Mouse (Mus musculus): Measurements from ENCODE around the gene Pitx3. TPM values are rescaled to one million over a fixed set of nuclear protein-coding genes. Genes with fewer than 3 reads are reported as not detected.

Gene Pitx3
- polyA plus RNA-seq, 1 experiment, result 0.84 TPM

DNA sequence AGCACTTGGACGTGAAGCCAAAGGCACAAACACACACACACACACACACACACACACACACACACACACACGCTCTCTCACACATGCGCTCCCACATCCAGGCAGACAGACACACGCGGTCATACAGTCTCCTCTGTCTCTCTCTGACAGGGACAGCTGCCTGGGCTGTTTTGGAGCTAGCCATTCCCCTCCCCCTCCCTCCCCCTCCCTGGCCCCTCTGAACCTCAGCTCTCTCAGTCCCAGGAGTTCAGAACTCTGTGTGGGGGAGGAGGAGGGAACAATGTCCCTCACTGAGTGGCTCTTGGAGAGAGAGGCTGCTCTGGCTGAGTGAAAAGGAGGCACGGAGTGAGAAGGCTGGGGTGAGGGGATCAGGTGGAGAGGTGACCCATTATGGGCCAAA lies 7.0 kb downstream of the Pitx3 start:
- H3K27ac ChIP-seq (ENCODE audit: control insufficient read depth, insufficient read depth, low read depth, low read length), result no peak overlapping the region
- H3K27me3 ChIP-seq (ENCODE audit: control insufficient read depth, insufficient read depth, low read length), result no peaks in the 10 kb centered on the region
- peaks cover 13% of the 10 kb centered on the region for H3K4me1 ChIP-seq (ENCODE audit: control insufficient read depth, insufficient read depth, low read length)
- no peak overlapping the region for H3K4me3 ChIP-seq (ENCODE audit: control insufficient read depth, low read depth, low read length)
- no peaks in the 10 kb centered on the region for H3K36me3 ChIP-seq (ENCODE audit: control insufficient read depth, insufficient read depth, low read length)
- TF ChIP-seq CTCF (IDR thresholded peaks at IDR 0.05; ENCODE audit: control insufficient read depth, insufficient read depth, insufficient replicate concordance, low read depth, low read length) (no peak), POLR2A (IDR thresholded peaks at IDR 0.05; ENCODE audit: control insufficient read depth, low read depth, low read length) (no peak)

DNA sequence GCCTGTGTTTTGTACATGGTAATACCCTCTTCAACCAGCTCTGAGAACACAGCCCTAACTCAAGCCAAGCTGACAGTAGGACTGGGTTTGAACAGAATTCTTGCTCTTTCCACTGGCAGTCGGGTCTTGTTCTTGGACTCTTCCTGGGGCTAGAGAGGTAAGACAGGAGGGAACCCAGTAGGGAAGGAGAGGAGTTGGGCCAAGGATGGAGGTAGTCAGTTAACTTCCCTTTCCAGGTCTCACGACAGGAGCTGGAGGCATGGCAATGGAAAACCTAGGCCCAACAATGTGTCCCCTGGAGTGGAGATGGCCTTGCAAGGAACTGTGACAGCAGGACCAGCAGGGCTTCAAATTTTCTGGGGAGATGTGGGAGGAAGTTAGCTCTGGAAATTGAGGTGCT lies 7.8 kb downstream of the Pitx3 start:
- Histone ChIP-seq H3K4me3 (ENCODE audit: control insufficient read depth, low read depth, low read length) (no peak overlapping the region), H3K36me3 (ENCODE audit: control insufficient read depth, insufficient read depth, low read length) (no peaks in the 10 kb centered on the region), H3K4me1 (ENCODE audit: control insufficient read depth, insufficient read depth, low read length) (peaks cover 19% of the 10 kb centered on the region), H3K27ac (ENCODE audit: control insufficient read depth, insufficient read depth, low read depth, low read length) (no peak overlapping the region), H3K27me3 (ENCODE audit: control insufficient read depth, insufficient read depth, low read length) (no peaks in the 10 kb centered on the region; the same call in 1 of the 2 replicates)
- TF ChIP-seq POLR2A (IDR thresholded peaks at IDR 0.05; ENCODE audit: control insufficient read depth, low read depth, low read length) (no peak), CTCF (IDR thresholded peaks at IDR 0.05; ENCODE audit: control insufficient read depth, insufficient read depth, insufficient replicate concordance, low read depth, low read length) (no peak)

- peaks cover 19% of the 10 kb centered on the region for H3K4me1 ChIP-seq (ENCODE audit: control insufficient read depth, insufficient read depth, low read length)
- no peaks in the 10 kb centered on the region; the same call in none of the 2 replicates for H3K27me3 ChIP-seq (ENCODE audit: control insufficient read depth, insufficient read depth, low read length)
- no peaks in the 10 kb centered on the region for H3K36me3 ChIP-seq (ENCODE audit: control insufficient read depth, insufficient read depth, low read length)
- peak overlapping the region; percentile 45 for H3K4me3 ChIP-seq (ENCODE audit: control insufficient read depth, low read depth, low read length)
- no peak for TF ChIP-seq POLR2A (IDR thresholded peaks at IDR 0.05; ENCODE audit: control insufficient read depth, low read depth, low read length)
- peak; percentile 83 for TF ChIP-seq CTCF (IDR thresholded peaks at IDR 0.05; ENCODE audit: control insufficient read depth, insufficient read depth, insufficient replicate concordance, low read depth, low read length)
- no peak overlapping the region for H3K27ac ChIP-seq (ENCODE audit: control insufficient read depth, insufficient read depth, low read depth, low read length)
Observed at GRCm38 (mm10) chr19:46136639-46137580, 11.2 kb downstream of the Pitx3 start.

- no peaks in the 10 kb centered on the region; the same call in none of the 2 replicates for H3K27me3 ChIP-seq (ENCODE audit: control insufficient read depth, insufficient read depth, low read length)
Observed at GRCm38 (mm10) chr19:46135789-46136638, 12.1 kb downstream of the Pitx3 start.

GRCm38 (mm10) chr19:46135297-46135696 lies 12.8 kb downstream of the Pitx3 start:
- Histone ChIP-seq H3K27me3 (ENCODE audit: control insufficient read depth, insufficient read depth, low read length) (no peaks in the 10 kb centered on the region; the same call in none of the 2 replicates), H3K4me1 (ENCODE audit: control insufficient read depth, insufficient read depth, low read length) (peaks cover 22% of the 10 kb centered on the region), H3K4me3 (ENCODE audit: control insufficient read depth, low read depth, low read length) (peak overlapping the region; percentile 45), H3K27ac (ENCODE audit: control insufficient read depth, insufficient read depth, low read depth, low read length) (no peak overlapping the region), H3K36me3 (ENCODE audit: control insufficient read depth, insufficient read depth, low read length) (no peaks in the 10 kb centered on the region)
- TF ChIP-seq CTCF (IDR thresholded peaks at IDR 0.05; ENCODE audit: control insufficient read depth, insufficient read depth, insufficient replicate concordance, low read depth, low read length), result peak; percentile 96
- TF ChIP-seq POLR2A (IDR thresholded peaks at IDR 0.05; ENCODE audit: control insufficient read depth, low read depth, low read length), result no peak

More at GRCm38 (mm10) chr19:46135789-46136638, 12.1 kb downstream of the Pitx3 start:
- peak overlapping the region; percentile 45 for H3K4me3 ChIP-seq (ENCODE audit: control insufficient read depth, low read depth, low read length)
- H3K27ac ChIP-seq (ENCODE audit: control insufficient read depth, insufficient read depth, low read depth, low read length), result no peak overlapping the region
- TF ChIP-seq POLR2A (IDR thresholded peaks at IDR 0.05; ENCODE audit: control insufficient read depth, low read depth, low read length) (no peak), CTCF (IDR thresholded peaks at IDR 0.05; ENCODE audit: control insufficient read depth, insufficient read depth, insufficient replicate concordance, low read depth, low read length) (no peak)
- peaks cover 25% of the 10 kb centered on the region for H3K4me1 ChIP-seq (ENCODE audit: control insufficient read depth, insufficient read depth, low read length)
- no peaks in the 10 kb centered on the region for H3K36me3 ChIP-seq (ENCODE audit: control insufficient read depth, insufficient read depth, low read length)

DNA sequence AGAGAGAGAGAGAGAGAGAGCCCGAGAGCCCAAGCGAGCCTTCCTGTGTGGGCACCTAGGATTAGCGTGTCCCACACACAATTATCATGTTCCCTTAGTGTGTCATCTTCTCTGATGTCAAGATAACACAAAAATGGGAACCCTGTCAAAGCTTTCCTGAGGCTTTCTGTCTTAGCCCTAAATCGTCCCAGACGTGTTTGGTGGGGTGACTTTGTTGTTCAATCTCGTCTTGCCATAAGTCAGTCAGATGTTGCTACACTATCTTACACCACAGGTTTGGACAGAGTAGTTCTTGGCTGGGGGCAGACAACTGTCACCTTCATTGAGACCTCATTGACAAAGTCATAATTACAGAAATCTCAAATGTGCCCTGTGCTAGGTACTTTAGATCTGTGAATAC lies 15.5 kb downstream of the Pitx3 start:
- peaks cover 22% of the 10 kb centered on the region for H3K4me1 ChIP-seq (ENCODE audit: control insufficient read depth, insufficient read depth, low read length)
- TF ChIP-seq POLR2A (IDR thresholded peaks at IDR 0.05; ENCODE audit: control insufficient read depth, low read depth, low read length), result no peak
- TF ChIP-seq CTCF (IDR thresholded peaks at IDR 0.05; ENCODE audit: control insufficient read depth, insufficient read depth, insufficient replicate concordance, low read depth, low read length), result no peak
- no peak overlapping the region for H3K27ac ChIP-seq (ENCODE audit: control insufficient read depth, insufficient read depth, low read depth, low read length)
- no peaks in the 10 kb centered on the region; the same call in none of the 2 replicates for H3K27me3 ChIP-seq (ENCODE audit: control insufficient read depth, insufficient read depth, low read length)
- no peaks in the 10 kb centered on the region for H3K36me3 ChIP-seq (ENCODE audit: control insufficient read depth, insufficient read depth, low read length)
- no peak overlapping the region for H3K4me3 ChIP-seq (ENCODE audit: control insufficient read depth, low read depth, low read length)

All from testis, adult 2 months (tissue).